Mouse (Mus musculus) CD4-positive, CD25-positive, alpha-beta regulatory T cell, adult 2 months (primary cell): ENCODE data around the gene Cyp26a1.

Experiments
- DNase-seq: peaks from one replicate; pipeline ENCODE4 v3.0.0-alpha.2; 2012; ENCODE audit warnings: low read depth, low spot score

Gene Cyp26a1

GRCm38 (mm10) chr19:37697651-37698272 lies at the start of gene Cyp26a1:
Gene Cyp26a1, plus strand, starts transcription at chr19:37697798.
- no peak for DNase-seq

GRCm38 (mm10) chr19:37647994-37648393 lies 49.6 kb upstream of the Cyp26a1 start:
- no peak for DNase-seq

GRCm38 (mm10) chr19:37650526-37650925 lies 47.1 kb upstream of the Cyp26a1 start:
- DNase-seq, result no peak

- DNase-seq, result no peak
Observed at GRCm38 (mm10) chr19:37654012-37654411, 43.6 kb upstream of the Cyp26a1 start.

GRCm38 (mm10) chr19:37656441-37656840 lies 41.2 kb upstream of the Cyp26a1 start:
- no peak for DNase-seq

GRCm38 (mm10) chr19:37665256-37665655 lies 32.3 kb upstream of the Cyp26a1 start:
- DNase-seq, result no peak

- no peak for DNase-seq
Observed at GRCm38 (mm10) chr19:37667855-37668594, 29.6 kb upstream of the Cyp26a1 start.

- no peak for DNase-seq
Observed at GRCm38 (mm10) chr19:37668657-37669056, 28.9 kb upstream of the Cyp26a1 start.

GRCm38 (mm10) chr19:37669486-37669885 lies 28.1 kb upstream of the Cyp26a1 start:
- DNase-seq, result no peak

- peak; percentile 9 for DNase-seq
Observed at GRCm38 (mm10) chr19:37673393-37673792, 24.2 kb upstream of the Cyp26a1 start.

GRCm38 (mm10) chr19:37685281-37685680 lies 12.3 kb upstream of the Cyp26a1 start, which contains the start of gene Cyp26c1:
Gene Cyp26c1, plus strand, starts transcription at chr19:37685581.
- DNase-seq, result no peak

- no peak for DNase-seq
Observed at GRCm38 (mm10) chr19:37686347-37686746, 11.3 kb upstream of the Cyp26a1 start.

GRCm38 (mm10) chr19:37686941-37687850 lies 10.4 kb upstream of the Cyp26a1 start:
- DNase-seq, result no peak

- no peak for DNase-seq
Observed at GRCm38 (mm10) chr19:37689478-37689877, 8.1 kb upstream of the Cyp26a1 start.

- no peak for DNase-seq
Observed at GRCm38 (mm10) chr19:37690716-37691115, 6.9 kb upstream of the Cyp26a1 start.

GRCm38 (mm10) chr19:37692879-37693278 lies 4.7 kb upstream of the Cyp26a1 start:
- no peak for DNase-seq

- DNase-seq, result no peak
Observed at GRCm38 (mm10) chr19:37695146-37695545, 2.5 kb upstream of the Cyp26a1 start.

GRCm38 (mm10) chr19:37695762-37696602 lies 1.6 kb upstream of the Cyp26a1 start:
- no peak for DNase-seq

- DNase-seq, result no peak
Observed at GRCm38 (mm10) chr19:37696603-37697334, 829 bp upstream of the Cyp26a1 start.

GRCm38 (mm10) chr19:37697335-37697636 lies 312 bp upstream of the Cyp26a1 start:
- no peak for DNase-seq
